Mouse (Mus musculus): ENCODE data around the gene Rxfp1.

- TF ChIP-seq CTCF (IDR thresholded peaks at IDR 0.05; ENCODE audit: borderline replicate concordance, insufficient read depth, low read depth, low read length): no peak
- no peak for TF ChIP-seq POLR2A (IDR thresholded peaks at IDR 0.05; ENCODE audit: borderline replicate concordance, insufficient read depth, low read length)
Measured at GRCm38 (mm10) chr3:79628182-79628560, 109.5 kb downstream of the Rxfp1 start.

All from cerebellum, adult 2 months (tissue).